Mouse (Mus musculus) central nervous system, embryonic 11.5 days (tissue): ENCODE data around the gene Tex16. TPM values are rescaled to one million over a fixed set of nuclear protein-coding genes. Genes with fewer than 3 reads are reported as not detected.

ENCODE experiments used
- polyA plus RNA-seq: library from polyadenylated mRNA; depleted of rRNA; stranded (reverse); fragments of >200 nt; gene quantifications from 2 replicates; pipeline ENCODE4 v1.2.3, GENCODE M21; 2012; rRNA removed

Tex16 gene
- polyA plus RNA-seq, result 0.04 and 0.14 TPM in 2 replicates

DNA sequence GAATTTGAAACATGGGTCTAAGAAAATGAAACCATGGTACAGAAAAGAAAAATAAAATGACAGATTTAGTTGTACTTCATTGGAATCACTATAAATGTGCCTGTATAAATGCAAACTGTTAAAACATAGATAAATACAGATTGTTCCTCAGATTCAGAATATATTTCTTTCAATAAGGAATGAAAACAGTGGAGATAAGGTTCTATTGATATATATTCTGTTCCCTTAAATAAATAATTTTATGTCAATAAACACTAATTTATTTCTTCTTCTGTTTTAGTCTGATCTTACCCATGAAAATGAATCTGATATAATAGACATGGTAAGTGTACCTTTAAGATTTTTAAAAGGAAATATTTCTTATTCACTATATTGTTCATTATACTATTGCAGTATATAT is at the start of gene Tex16:
Tex16 (plus strand) TSS at position 301 of the 400 bp plus-strand sequence.

Other genes starting within 250 kb of the Tex16 start
- gene Gm45194, start 119.6 kb upstream of the Tex16 start, polyA plus RNA-seq, result 0.11 and 0.46 TPM in 2 replicates
- 0.26 and 0.29 TPM in 2 replicates for gene 4933403O08Rik, start 228.0 kb downstream of the Tex16 start, polyA plus RNA-seq